Mouse (Mus musculus) left cerebral cortex, postnatal 36 days (tissue): ENCODE results near the gene Ptpn3. TPM values are rescaled to one million over a fixed set of nuclear protein-coding genes. Genes with fewer than 3 reads are reported as not detected.
"Not testable (repeated sequence)": the region's sequence is repeated elsewhere in the genome, so short reads cannot be mapped to it uniquely, and the experiment has no call there.

Experiments used
- DNase-seq, 2 experiments: peaks; one replicate each; pipeline ENCODE4 v3.0.0; 2021 to 2022; ENCODE audit warnings: low spot score in 2 of 2, mixed read lengths in 1 of 2
- intact Hi-C: fragments of 180-260 bp; cut with DNase I; formaldehyde crosslinking; loops from one replicate; pipeline ENCODE4 v1.15.1; 2025
- total RNA-seq, 2 experiments: library from RNA; stranded (reverse); gene quantifications; 2 replicates each; pipeline ENCODE4 v1.2.3; 2021

Gene Ptpn3
- total RNA-seq, 2 experiments from 2014 or later: 61.6 to 63.8 TPM

DNA sequence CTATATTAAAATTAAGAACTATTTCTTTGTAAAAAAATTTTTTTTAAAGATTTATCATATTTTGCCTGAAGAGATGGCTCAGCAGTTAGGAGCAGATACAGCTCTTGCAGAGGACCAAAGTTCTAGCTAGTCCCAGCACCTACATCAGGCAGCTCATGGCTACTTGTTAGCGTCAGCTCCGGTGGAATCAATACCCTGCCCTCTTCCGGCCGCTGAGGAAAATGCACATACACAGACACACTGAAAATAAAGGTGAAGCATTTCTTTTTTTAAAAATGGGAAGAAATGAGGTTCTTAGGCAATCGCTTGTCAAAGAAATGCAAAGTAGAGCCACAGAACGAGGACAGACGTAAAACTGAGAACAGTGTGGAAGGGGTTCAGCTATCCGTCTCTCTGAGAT lies 30.6 kb downstream of the Ptpn3 start:
- no peak for DNase-seq
- intact Hi-C loops: no loop called here

DNA sequence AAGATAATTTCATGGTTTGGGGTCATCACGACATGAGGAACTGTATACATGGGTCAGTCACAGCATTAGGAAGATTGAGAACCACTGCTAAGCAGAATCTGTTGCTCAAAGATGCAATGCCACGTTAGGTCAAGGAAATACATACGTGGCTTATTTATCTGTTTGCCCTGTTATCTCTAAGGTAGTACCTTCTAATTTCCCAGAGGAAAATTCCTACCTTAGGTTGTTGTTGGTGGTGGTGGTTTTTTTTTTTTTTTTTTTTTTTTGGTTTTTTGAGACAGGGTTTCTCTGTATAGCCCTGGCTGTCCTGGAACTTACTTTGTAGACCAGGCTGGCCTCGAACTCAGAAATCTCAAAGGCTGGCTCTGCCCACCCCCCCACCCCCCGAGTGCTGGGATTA lies 31.1 kb downstream of the Ptpn3 start:
- DNase-seq, intact Hi-C loops: not testable (repeated sequence)

DNA sequence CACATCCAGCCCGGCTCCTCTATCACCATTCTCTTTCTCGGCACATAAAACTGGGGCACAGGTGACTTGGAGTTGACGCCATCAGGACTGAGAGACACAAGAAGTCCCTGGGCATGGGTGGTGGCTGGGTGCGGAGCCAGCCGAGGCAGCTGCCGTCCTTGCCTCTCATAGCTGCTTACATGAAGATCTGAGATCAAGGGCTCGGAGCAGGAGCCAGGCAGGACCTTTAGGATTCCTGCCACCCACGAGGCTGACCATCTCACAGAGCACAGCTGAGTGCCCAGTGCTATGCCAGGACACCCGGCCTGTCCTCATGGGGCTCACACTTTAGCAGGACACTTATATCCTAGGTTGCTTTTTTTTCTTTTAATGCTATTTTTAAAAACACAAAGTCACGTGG lies 32.3 kb downstream of the Ptpn3 start:
- DNase-seq: no peak
- intact Hi-C loops: no loop called here

DNA sequence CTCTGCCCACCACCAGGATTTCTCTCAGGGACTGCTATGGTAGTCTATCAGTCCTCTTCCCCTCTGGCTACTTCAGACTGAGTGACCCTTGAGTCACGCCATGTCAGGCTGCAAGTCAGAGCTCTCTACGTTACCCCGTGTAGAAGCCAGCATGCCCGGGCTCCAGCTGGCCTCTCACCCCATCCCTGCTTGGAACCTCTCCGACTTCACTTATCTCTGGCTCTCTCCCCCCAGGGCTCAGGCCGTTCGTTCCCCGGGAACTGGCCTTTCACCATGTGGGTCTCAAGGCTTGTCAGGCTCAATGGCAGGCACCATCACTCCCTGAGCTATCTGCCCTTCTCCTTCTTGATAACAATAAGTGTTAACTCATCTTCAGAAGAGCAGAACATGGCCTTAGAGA lies 33.3 kb downstream of the Ptpn3 start:
- no peak for DNase-seq
- intact Hi-C loops: no loop called here

DNA sequence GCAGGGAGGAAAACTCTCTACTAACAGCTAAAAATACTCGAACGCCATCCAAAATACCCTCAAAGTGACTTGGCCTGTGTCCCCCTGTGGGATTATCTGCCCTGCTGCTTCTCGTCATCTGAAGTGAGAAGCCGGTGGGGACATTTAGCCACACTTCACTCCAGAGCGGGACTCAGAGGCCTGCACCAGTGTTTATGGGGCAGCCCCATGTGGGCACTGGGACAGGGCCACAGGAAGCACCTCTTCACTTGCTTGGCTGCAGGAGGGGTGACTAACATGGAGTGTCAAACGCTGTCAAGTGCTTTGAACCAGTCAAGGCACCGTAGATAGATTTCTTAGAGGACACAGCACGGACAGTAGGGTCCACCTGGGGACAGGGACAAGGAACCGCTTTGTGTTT lies 35.2 kb downstream of the Ptpn3 start:
- DNase-seq: no peak
- intact Hi-C loops: no loop called here

DNA sequence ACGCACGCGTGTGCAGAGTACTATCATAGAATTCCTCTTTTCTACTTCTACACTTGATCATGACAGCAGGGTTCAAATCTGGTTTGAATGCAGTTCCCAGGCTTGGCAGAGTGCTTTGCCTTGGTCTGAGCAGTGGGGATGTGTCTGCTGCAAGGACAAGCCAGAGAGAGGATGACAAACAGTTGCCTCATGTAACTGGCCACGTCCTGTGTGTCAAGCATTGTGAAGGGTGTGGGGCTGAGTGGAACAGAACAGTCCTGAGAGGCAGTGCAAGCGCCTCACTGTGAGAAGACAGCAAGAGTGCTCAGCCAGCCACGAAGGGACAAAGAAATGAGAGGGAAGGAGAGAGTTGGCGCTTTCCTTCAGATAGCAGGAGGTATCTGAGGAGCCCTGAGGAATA lies 37.9 kb downstream of the Ptpn3 start:
- DNase-seq: no peak

DNA sequence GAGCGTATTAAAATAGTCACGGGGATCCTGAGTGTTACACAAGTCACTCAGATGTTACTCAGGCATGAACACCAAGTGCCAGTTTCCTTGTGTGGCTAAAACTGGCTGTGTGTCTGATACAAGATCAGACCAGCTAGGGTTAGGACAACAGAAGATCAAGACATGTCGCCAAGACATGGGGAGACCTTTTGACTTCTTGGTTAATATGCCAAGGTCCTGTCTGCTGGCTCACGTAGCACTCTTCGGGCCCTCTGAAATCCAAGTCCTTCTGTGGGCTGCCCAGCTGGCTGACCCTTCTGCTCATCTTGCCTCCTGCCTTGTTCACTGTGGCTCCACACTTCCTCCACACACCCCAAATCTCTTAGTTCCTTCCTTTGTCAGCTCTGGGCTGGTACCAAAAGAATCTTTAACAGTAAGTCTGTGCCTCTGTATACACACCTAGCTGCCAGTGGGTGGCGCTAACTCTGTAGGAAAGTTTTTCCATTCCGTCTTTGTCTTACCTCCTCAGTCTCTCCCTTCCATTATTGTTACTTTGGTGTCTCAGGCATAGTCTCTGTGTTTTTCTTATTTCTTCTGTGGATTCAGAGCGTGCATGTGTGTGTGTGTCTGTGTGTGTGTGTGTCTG lies 38.5 kb downstream of the Ptpn3 start:
- intact Hi-C loops: no loop called here
- DNase-seq: no peak

More for the DNA sequence above, 37.9 kb downstream of the Ptpn3 start:
- intact Hi-C loops: no loop called here

DNA sequence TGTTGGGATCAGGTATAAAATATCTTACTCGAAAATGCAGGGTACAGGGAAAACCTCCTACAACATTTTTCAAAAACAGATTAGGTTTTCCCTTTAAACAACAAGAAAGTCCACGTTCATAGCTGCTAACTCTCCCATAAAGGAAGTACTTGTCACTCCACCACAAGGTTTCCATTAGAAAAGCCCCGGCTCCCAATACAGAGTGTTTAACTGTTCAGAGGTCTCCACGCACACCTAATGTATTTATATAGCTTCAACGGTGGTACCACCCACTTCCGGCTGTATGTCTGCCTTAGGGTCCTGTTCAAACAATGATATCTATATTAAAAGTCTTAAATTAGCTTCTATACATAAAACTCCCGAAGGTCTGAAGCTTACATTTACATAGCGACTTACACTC lies 39.2 kb downstream of the Ptpn3 start:
- intact Hi-C loops: no loop called here
- DNase-seq: no peak

DNA sequence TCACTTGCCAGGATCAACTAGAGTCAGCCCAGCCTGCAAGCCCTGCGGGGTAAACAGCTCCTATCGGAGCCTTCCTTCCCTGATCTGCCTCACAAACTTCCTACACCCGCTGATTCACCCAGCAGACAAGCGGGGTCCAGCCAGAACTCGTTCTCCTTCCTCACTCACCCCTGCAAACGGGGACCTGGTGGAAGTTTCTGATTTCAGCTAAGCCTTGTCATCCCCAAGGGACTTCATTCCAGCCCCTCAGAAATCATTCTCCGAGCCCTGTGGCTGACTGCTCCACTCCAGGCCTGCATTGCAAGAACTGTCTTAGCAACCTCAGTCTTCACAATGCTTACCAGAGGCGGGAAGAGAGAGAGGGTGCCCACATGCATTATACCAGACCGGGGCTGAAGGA lies 39.8 kb downstream of the Ptpn3 start:
- intact Hi-C loops: no loop called here
- no peak for DNase-seq

DNA sequence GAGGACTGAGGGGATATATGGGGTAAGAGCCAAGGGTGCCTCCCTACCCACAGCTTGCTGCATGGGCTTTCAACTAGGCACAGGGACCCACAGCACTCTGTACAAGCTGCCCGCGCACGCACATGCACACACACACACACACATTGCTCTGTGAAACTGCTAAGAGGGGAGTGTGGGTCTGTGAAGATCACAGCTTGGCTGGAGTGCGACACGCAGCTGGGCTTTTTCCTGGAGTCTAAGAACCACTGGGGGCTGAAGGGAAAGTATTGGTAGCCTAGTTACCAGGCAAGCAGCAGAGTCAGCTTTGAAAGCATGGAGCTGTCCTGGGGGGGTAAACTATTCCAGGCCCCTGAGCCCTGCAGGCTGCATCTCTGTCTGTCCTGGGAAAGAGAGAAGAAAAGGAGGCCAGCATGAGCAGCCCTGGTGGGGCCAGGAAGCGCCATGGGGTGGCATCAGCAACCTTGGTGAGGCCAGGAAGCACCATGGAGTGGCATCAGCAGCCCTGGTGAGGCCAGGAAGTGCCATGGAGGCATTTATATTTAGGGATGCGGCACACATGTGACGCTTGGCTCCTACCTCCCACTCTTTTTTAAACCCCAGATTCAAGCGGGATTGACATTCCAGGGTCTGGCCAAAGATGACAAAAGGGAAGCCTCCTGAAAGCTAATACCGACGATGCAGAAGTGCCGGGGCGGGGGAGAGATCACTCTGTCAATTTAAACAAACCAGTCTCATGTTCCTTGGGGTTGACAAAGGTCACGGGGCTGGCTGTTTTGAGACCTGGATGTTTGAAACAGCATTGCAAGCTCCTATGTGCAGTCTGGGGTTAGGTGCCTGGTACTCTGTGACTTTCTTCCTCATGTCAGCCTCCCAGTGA lies 43.2 kb downstream of the Ptpn3 start:
- no peak for DNase-seq
- intact Hi-C loops: no loop called here

DNA sequence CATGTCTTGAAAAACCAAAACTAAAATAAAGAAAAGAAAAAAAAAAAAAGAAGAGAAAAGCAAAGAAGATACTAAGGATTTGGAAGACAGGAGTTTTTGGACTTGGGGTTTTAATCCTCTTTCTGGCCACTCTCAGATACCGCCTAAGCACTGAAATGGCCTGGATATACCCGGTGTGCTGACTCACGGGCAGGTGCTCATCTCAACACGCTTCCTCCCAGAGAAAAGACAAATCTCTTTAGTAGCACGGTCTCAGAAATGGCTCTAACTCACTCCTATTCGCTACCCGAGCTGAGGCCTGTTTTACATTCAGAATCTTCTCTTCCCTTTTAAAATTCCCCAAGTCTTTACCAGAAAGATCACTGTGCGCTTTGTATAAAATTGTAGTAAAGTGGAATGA lies 44.2 kb downstream of the Ptpn3 start:
- intact Hi-C loops: no loop called here
- DNase-seq: no peak

DNA sequence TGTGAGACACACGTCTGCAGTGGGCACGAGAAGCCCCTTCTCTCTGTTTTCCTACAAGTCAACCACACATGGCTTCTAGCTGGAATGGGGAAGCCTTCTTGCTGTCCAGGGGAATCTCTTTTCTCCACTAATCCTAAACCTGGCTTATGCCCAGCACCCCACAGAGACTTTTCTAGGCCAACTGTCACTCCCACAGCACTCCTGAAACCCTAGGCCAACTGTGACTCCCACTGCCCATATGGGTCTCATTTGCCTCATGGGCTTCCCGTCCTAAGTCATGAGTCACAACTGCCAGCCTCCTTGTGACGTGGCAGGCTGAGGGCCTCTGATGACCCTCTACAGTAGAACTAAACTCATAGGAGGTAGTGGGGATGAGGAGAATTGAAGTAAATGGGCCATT lies 44.9 kb downstream of the Ptpn3 start:
- intact Hi-C loops: no loop called here
- DNase-seq: no peak

DNA sequence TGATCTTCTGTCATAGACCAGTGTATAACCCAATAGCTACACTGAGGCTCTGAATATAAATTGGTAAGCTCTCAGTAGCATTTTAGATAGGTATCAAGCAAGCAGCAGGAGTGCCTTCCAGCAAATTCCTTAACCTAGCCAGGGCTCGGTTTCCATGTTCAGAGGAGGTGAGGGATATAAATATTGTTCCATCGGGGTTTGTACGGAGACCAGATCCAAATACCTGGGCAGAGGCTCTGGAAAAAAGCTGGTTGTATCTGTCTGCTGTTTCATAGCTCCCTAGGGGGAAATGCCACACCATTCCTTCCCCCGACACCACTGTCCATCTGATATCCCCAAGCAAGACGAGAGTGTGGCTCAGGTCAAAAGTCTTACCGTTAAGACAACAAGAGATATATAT lies 47.2 kb downstream of the Ptpn3 start:
- no peak for DNase-seq
- intact Hi-C loops: no loop called here

DNA sequence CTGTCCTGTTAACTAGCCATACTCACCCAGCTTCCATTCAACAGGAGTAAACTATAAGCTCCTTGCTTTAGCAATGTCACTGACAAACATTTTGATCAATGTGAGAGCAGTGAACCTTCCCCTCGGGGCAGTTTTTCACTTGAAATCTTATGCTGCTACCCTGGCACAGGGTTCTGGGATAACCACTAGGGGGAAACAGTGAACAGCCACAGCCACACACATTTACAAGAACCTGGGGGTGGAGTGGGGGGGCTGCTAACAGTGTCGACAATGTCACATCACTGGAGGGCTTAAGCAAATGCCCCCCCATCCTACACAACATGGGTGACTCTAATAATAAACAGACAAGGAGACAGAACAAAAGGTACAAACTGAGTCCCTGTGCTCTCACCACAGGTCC lies 51.0 kb downstream of the Ptpn3 start:
- intact Hi-C loops: no loop called here

DNA sequence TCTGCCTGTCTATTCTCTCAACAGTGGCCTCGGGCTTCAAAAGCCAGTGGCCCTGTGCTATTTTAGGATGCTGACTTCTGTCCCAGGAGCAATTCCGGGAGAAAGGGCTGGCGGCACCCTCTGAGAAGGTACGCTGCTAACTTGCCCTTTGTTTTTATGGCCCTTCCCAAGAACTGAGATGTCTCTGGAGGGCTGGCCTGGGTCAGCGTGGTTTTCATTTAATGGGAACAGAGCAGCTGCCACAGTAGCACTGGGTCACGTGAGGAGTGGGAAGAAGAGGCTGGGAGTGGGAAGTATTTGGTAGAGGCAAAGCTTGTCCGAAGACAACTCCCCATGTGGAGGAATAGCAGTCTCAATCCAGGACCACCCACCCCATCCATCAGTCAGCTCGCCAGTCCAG lies 52.5 kb downstream of the Ptpn3 start:
- no peak for DNase-seq
- intact Hi-C loops: no loop called here

More for the DNA sequence above, 51.0 kb downstream of the Ptpn3 start:
- no peak for DNase-seq

DNA sequence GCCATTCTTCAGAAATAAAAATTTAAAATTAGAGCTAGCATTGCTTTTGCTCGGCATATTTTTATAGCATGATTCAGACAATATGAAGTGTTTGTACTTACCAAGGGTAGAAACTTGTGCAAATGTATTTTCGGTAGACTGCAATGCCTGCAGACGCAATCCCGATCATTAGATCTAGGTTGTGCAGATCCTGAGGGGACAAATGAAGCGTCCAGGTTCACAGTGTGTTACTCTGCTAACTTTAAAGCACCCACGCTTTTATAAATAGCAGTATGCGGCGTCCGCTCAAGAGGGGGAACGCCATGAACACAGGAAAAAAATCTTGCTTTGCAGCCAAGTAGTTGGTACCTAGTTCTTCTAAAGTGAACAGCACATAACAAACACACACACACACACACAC lies 56.8 kb downstream of the Ptpn3 start:
- no peak for DNase-seq
- intact Hi-C loops: no loop called here

DNA sequence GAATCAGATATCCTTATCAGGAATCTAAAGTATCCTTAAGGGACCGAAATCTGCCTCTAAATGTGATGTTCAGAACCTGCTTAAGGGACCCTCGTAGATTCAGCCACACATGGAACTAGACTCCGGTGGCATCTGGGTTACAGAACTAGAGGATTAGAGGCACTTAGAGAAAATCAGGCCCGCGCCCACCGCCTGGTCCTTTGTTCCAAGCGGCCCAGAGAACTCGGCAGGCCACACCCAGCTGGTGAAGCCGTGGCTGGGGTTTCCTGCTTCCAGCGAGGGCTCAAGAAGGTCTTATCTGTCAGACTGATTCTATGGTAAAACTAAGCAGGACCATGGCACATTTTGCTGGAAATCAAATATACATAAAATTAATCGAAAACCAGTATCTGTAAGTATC lies 58.3 kb downstream of the Ptpn3 start:
- DNase-seq: no peak
- intact Hi-C loops: no loop called here

DNA sequence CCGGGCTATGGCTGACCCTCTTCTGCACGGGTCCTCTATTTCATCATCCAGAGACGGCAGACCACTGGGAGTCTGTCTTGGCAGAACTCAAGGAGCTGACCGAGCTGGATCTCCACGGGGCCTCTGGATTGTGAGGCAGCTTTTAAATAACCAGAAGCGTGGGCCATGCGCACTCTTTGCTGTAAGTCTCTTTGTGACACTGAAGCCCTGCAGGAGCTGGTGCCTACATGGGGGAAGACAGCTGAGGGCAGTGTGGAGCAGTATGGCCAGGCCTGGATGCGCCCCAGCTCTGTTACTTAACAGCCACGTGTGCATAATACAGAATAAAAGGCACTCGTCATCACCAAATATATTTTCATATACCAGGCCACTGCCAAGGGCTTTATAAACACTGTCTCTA lies 60.7 kb downstream of the Ptpn3 start:
- no peak for DNase-seq
- intact Hi-C loops: no loop called here

DNA sequence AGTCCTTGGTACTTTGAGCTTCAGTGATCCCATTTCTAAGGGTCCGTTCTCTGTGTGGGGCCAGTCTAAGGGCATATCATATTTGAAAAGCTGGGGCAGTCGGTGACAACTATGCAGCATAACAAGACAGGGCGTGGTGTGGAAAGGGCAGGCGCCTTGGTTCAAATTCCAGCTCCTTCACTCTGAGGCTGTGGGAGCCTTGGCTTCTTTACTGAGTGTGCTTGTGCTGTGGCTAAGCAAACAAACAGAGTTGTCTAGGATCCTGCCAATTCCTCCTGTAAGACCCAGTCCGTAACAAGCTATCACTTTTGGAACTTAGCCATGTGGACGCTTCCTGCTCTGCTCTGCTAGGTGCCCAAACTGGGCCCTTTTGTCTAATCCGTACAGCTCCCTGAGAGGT lies 61.5 kb downstream of the Ptpn3 start:
- intact Hi-C loops: no loop called here
- DNase-seq: no peak

DNA sequence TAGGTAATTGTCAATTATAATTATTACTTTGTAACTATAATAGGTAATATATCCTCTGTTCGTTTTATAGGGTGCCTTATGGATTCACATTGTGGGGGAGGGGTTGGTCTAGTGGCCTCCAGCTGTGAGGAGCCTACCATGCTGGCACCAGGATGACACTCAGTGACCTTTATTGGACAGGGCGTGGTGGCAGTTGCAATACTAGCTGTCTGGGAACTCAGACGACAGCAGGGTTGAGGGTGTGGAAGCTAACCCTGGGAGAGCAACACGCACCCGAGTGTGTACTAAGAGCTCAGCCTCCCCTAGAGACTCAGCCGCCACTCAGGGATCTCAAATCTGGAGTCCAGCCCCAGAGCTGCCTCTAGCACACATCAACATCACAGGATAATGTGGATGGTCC lies 62.5 kb downstream of the Ptpn3 start:
- no peak for DNase-seq
- intact Hi-C loops: no loop called here

DNA sequence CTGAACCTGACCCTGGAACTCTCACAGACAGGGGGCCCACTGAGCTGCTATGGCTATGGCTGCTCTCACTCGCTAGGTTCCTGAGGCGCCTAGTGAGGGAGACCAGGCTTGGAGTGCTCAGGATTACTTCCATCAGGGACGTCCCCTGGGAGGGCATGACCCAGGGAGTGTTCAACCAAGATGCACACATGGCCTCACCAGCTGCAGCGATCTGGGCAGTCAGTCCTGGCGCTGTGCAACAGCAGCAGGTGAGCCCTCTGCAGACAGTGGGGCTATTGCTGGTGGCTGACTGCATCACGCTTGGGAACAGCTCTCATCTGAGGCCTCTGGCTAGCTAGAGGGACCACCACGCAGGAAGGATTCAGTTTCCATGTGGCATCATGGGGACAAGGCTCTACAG lies 63.5 kb downstream of the Ptpn3 start:
- no peak for DNase-seq
- intact Hi-C loops: no loop called here
